ENCODE assay signal across 29 mouse cellular contexts in the genomic region with DNA sequence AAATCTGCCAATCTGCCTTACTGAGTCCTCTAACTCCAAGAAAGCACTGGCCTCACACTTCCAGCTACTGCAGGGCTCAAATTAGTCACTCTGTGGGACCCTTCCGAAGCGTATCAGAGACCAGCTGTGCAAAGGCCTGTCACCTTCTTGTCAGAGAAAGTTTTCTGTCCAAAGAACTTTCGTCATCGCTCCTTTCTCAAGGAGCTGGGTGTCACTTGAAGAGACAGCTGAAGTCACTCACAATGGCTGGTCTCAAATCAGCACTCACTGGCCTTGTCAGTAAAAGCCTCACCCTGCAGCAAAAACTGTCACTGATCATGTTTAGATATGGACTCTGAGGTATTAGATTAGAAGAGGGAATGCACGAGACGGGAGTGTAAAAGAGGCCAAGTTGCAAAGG.
DNase-seq lines count a peak whose midpoint lies in the region; ATAC-seq and TF ChIP-seq lines count a peak whose summit lies in the region.
"Had no signal": no experiment of that assay in that cellular context is flagged by ENCODE, and none has a peak within 500 bp of the region (broad histone marks: within the 10 kb centered on the region; RNA-seq: fewer than 3 reads in every experiment).

No protein-coding gene starts in this region.

- H3K4me3 ChIP-seq in heart, embryonic 11.5 days (ENCODE audit: low read depth, low read length) = no peak overlapping the region
- no peak overlapping the region for H3K4me3 ChIP-seq in lung, embryonic 16.5 days (ENCODE audit: low read length)
- H3K4me3 ChIP-seq in lung, adult 2 months (replicated peaks; ENCODE audit: extremely low read depth, low read depth, low read length) = no peak overlapping the region
- H3K4me3 ChIP-seq: embryonic facial prominence, embryonic 10.5 days; embryonic facial prominence, embryonic 15.5 days; forebrain, embryonic 12.5 days; hindbrain, embryonic 10.5 days; hindbrain, embryonic 15.5 days; limb, embryonic 10.5 days; limb, embryonic 15.5 days; liver, embryonic 13.5 days; megakaryocyte, embryonic 14.5 days; midbrain, embryonic 15.5 days; neural tube, embryonic 15.5 days had no signal

- WGBS in heart, embryonic 11.5 days (ENCODE audit: insufficient replicate concordance) = 42% methylated on average over 6 of the region's 6 CpGs
- WGBS in lung, embryonic 16.5 days = 42% methylated on average over 6 of the region's 6 CpGs
- WGBS in lung, adult 2 months = 71% methylated on average over 6 of the region's 6 CpGs

- H3K9me3 ChIP-seq in heart, embryonic 11.5 days (replicated peaks; ENCODE audit: control insufficient read depth, low read length) = peaks cover 4% of the 10 kb centered on the region; the same call in 1 of the 2 replicates
- no peaks in the 10 kb centered on the region for H3K9me3 ChIP-seq in lung, embryonic 16.5 days (ENCODE audit: control insufficient read depth, low read length)
- H3K9me3 ChIP-seq: embryonic facial prominence, embryonic 10.5 days; embryonic facial prominence, embryonic 15.5 days; forebrain, embryonic 12.5 days; hindbrain, embryonic 15.5 days; limb, embryonic 10.5 days; limb, embryonic 15.5 days; liver, embryonic 13.5 days; midbrain, embryonic 15.5 days; neural tube, embryonic 15.5 days had no signal

- H3K4me1 ChIP-seq in heart, embryonic 11.5 days (ENCODE audit: control insufficient read depth, insufficient read depth, low read length) = no peaks in the 10 kb centered on the region
- peaks cover 5% of the 10 kb centered on the region; the same call in 1 of the 2 replicates for H3K4me1 ChIP-seq in lung, embryonic 16.5 days (replicated peaks; ENCODE audit: control insufficient read depth, insufficient read depth, low read length)
- H3K4me1 ChIP-seq in lung, adult 2 months (ENCODE audit: control insufficient read depth, insufficient read depth, low read length) = no peaks in the 10 kb centered on the region
- H3K4me1 ChIP-seq: embryonic facial prominence, embryonic 10.5 days; embryonic facial prominence, embryonic 15.5 days; forebrain, embryonic 12.5 days; hindbrain, embryonic 10.5 days; hindbrain, embryonic 15.5 days; limb, embryonic 10.5 days; limb, embryonic 15.5 days; liver, embryonic 13.5 days; megakaryocyte, embryonic 14.5 days; midbrain, embryonic 15.5 days; neural tube, embryonic 15.5 days had no signal

- ATAC-seq in heart, embryonic 11.5 days (replicated peaks; ENCODE audit: insufficient number of reproducible peaks, low FRiP score, low TSS enrichment) = no peak
- peak; percentile 54 for ATAC-seq in lung, embryonic 16.5 days (ENCODE audit: low read depth)
- ATAC-seq: activated CD4-positive, CD25-positive, alpha-beta regulatory T cell, adult 4 months; forebrain, postnatal 0 days; inflammation-experienced regulatory T-cells, adult 6 months; midbrain, embryonic 15.5 days had no signal

- H3K4me2 ChIP-seq in heart, embryonic 11.5 days = no peak overlapping the region
- H3K4me2 ChIP-seq in lung, embryonic 16.5 days (ENCODE audit: low read depth, low read length) = no peak overlapping the region
- H3K4me2 ChIP-seq: embryonic facial prominence, embryonic 15.5 days; forebrain, embryonic 12.5 days; hindbrain, embryonic 15.5 days; limb, embryonic 15.5 days; liver, embryonic 13.5 days; midbrain, embryonic 15.5 days; neural tube, embryonic 15.5 days had no signal

- no peaks in the 10 kb centered on the region for H3K27me3 ChIP-seq in heart, embryonic 11.5 days (ENCODE audit: control insufficient read depth, insufficient read depth, low read length)
- no peaks in the 10 kb centered on the region for H3K27me3 ChIP-seq in lung, embryonic 16.5 days (ENCODE audit: control insufficient read depth, insufficient read depth, low read depth, low read length)
- H3K27me3 ChIP-seq: embryonic facial prominence, embryonic 15.5 days; forebrain, embryonic 12.5 days; limb, embryonic 15.5 days; liver, embryonic 13.5 days; megakaryocyte, embryonic 14.5 days; midbrain, embryonic 15.5 days; neural tube, embryonic 15.5 days had no signal

- H3K27ac ChIP-seq in heart, embryonic 11.5 days (ENCODE audit: low read depth, low read length) = no peak overlapping the region
- H3K27ac ChIP-seq in lung, embryonic 16.5 days (ENCODE audit: low read length) = no peak overlapping the region
- H3K27ac ChIP-seq: embryonic facial prominence, embryonic 10.5 days; embryonic facial prominence, embryonic 15.5 days; forebrain, embryonic 12.5 days; hindbrain, embryonic 10.5 days; hindbrain, embryonic 15.5 days; limb, embryonic 10.5 days; limb, embryonic 15.5 days; liver, embryonic 13.5 days; midbrain, embryonic 15.5 days; neural tube, embryonic 15.5 days had no signal

- no peak for TF ChIP-seq CTCF in lung, adult 2 months (IDR thresholded peaks at IDR 0.05; ENCODE audit: insufficient read depth, low read length)
- no peak for TF ChIP-seq CTCF in brain, embryonic 14.5 days (IDR thresholded peaks at IDR 0.05; ENCODE audit: borderline replicate concordance, extremely low read depth, insufficient read depth, insufficient read length)

- peak; percentile 92 for DNase-seq in heart, adult 11 months
- DNase-seq in lung, adult 2 months = no peak
- DNase-seq in brain, embryonic 14.5 days (ENCODE audit: low read depth) = peak; percentile 13
- peak; percentile 3 for DNase-seq in heart, postnatal 25 days (ENCODE audit: low spot score)
- no peak for DNase-seq in ovary, postnatal 10 days (ENCODE audit: low spot score)
- DNase-seq: adrenal gland, adult 8-10 months; cerebellum, adult 8-10 months; cerebellum, postnatal 25 days; forebrain, postnatal 0 days; kidney, adult 11 months; kidney, postnatal 14 days; layer of hippocampus, adult 9-11 months; liver, embryonic 13.5 days; lung, postnatal 4 days; thymus, postnatal 4 days had no signal

- no peak overlapping the region for H3K9ac ChIP-seq in heart, embryonic 11.5 days (ENCODE audit: low read depth, low read length)
- no peak overlapping the region for H3K9ac ChIP-seq in lung, embryonic 16.5 days (ENCODE audit: low read length)
- H3K9ac ChIP-seq: embryonic facial prominence, embryonic 15.5 days; forebrain, embryonic 12.5 days; forebrain, postnatal 0 days; hindbrain, embryonic 15.5 days; limb, embryonic 15.5 days; liver, embryonic 13.5 days; midbrain, embryonic 15.5 days; neural tube, embryonic 15.5 days had no signal

- intact Hi-C loops in heart, postnatal 25 days (cut with DNase I) = no loop called here

- no peaks in the 10 kb centered on the region for H3K36me3 ChIP-seq in heart, embryonic 11.5 days (ENCODE audit: control insufficient read depth, insufficient read depth, low read length)
- no peaks in the 10 kb centered on the region for H3K36me3 ChIP-seq in lung, embryonic 16.5 days (ENCODE audit: control insufficient read depth, insufficient read depth, low read length)
- H3K36me3 ChIP-seq: embryonic facial prominence, embryonic 10.5 days; embryonic facial prominence, embryonic 15.5 days; forebrain, embryonic 12.5 days; hindbrain, embryonic 10.5 days; hindbrain, embryonic 15.5 days; limb, embryonic 10.5 days; limb, embryonic 15.5 days; liver, embryonic 13.5 days; midbrain, embryonic 15.5 days; neural tube, embryonic 15.5 days had no signal

- TF ChIP-seq POLR2A in lung, adult 2 months (IDR thresholded peaks at IDR 0.05; ENCODE audit: borderline replicate concordance, extremely low read depth, low read depth, low read length) = no peak
- no peak for TF ChIP-seq POLR2A in brain, embryonic 14.5 days (IDR thresholded peaks at IDR 0.05; ENCODE audit: borderline replicate concordance, extremely low read depth, insufficient read depth, insufficient read length, poor library complexity, severe bottlenecking)

Comparison
In these comparisons a context has a peak if more than half of its experiments do, and no peak if none do; other contexts are left out.
1. DNase-seq: peak in heart, adult 11 months (single experiment), brain, embryonic 14.5 days (single experiment) and heart, postnatal 25 days (single experiment); none in lung, adult 2 months (single experiment) and ovary, postnatal 10 days (single experiment).